Mouse (Mus musculus) MEL (cell line): ENCODE measurements around the gene Kcne2.

Source experiments
- CHD1 ChIP-seq: IDR thresholded peaks from 2 replicates; pipeline ENCODE4 v1.6.1; 2012; ENCODE audit warnings: low read depth, mild to moderate bottlenecking, inconsistent platforms, low read length, improper control_type of control experiment
- JUND ChIP-seq: IDR thresholded peaks from 2 replicates; pipeline ENCODE4 v1.6.1; 2011; ENCODE audit warnings: low read depth, mild to moderate bottlenecking, improper control_type of control experiment, low read length
- MYB ChIP-seq: IDR thresholded peaks from 2 replicates; pipeline ENCODE4 v1.6.1; 2011; ENCODE audit warnings: mild to moderate bottlenecking, low read depth, low read length, improper control_type of control experiment
- RAD21 ChIP-seq: IDR thresholded peaks from 2 replicates; pipeline ENCODE4 v1.6.1; 2011; ENCODE audit warnings: mild to moderate bottlenecking, low read depth, low read length, improper control_type of control experiment
- ZKSCAN1 ChIP-seq: IDR thresholded peaks from 2 replicates; pipeline ENCODE4 v1.6.1; 2012; ENCODE audit warnings: low read depth, mild to moderate bottlenecking, inconsistent platforms, low read length, improper control_type of control experiment, moderate library complexity

- TF ChIP-seq MYB = no peak
- TF ChIP-seq JUND = no peak
- no peak for TF ChIP-seq ZKSCAN1
- peak; percentile 55 for TF ChIP-seq RAD21
- TF ChIP-seq CHD1 = no peak
These were observed 44.1 kb downstream of the Kcne2 start for GRCm38 (mm10) chr16:92336280-92336679.
